Mouse (Mus musculus) heart, adult 10 weeks (tissue): Measurements from ENCODE around the gene Klhl18. TPM values are rescaled to one million over a fixed set of nuclear protein-coding genes. Genes with fewer than 3 reads are reported as not detected.

ENCODE experiments used
- polyA plus RNA-seq: library from polyadenylated mRNA; stranded (reverse); fragments of 350-450 nt; fragmentation: Illumina TruSeq; extraction: RNeasy Lipid Tissue Mini Kit (QIAGEN cat#74804); gene quantifications from one replicate; pipeline ENCODE4 v1.2.3, GENCODE M21; 2014; ENCODE audit warnings: low read depth, low replicate concordance

Gene Klhl18
- polyA plus RNA-seq, result 11.0 TPM

GRCm38 (mm10) chr9:110476124-110477091 lies at the start of gene Klhl18, which contains the start of gene Kif9:
Gene Klhl18 (minus strand): TSS chr9:110476694.
Gene Kif9 (plus strand): TSS chr9:110476958.

GRCm38 (mm10) chr9:110419511-110420112 lies 56.9 kb downstream of the Klhl18 start, which contains the start of gene Ngp:
Gene Ngp (plus strand): TSS chr9:110419747.

GRCm38 (mm10) chr9:110408099-110408773 lies 68.3 kb downstream of the Klhl18 start, which contains the start of gene Ptpn23:
Gene Ptpn23 (minus strand): TSS chr9:110408213.

Other genes with a start within 250 kb of the Klhl18 start
- 0.10 TPM for gene Cspg5, start 232.9 kb downstream of the Klhl18 start, polyA plus RNA-seq
- 3.3 TPM for gene Elp6, start 171.5 kb downstream of the Klhl18 start, polyA plus RNA-seq
- gene Scap, start 143.4 kb downstream of the Klhl18 start, polyA plus RNA-seq, result 18.4 TPM
- 14.3 TPM for gene Ptpn23, start 68.5 kb downstream of the Klhl18 start, polyA plus RNA-seq
- gene Ngp, start 56.9 kb downstream of the Klhl18 start, polyA plus RNA-seq, result not detected
- gene Kif9, start 264 bp upstream of the Klhl18 start, polyA plus RNA-seq, result 0.26 TPM
- 29.5 TPM for gene Setd2, start 55.9 kb upstream of the Klhl18 start, polyA plus RNA-seq
- 2.3 TPM for gene Nradd, start 147.8 kb upstream of the Klhl18 start, polyA plus RNA-seq
- 9.7 TPM for gene Nbeal2, start 177.5 kb upstream of the Klhl18 start, polyA plus RNA-seq
- 89.4 TPM for gene Ccdc12, start 179.8 kb upstream of the Klhl18 start, polyA plus RNA-seq